Mouse (Mus musculus) embryonic facial prominence, embryonic 10.5 days (tissue): Measurements from ENCODE around the gene Csnk2a1. TPM values are rescaled to one million over a fixed set of nuclear protein-coding genes. Genes with fewer than 3 reads are reported as not detected.
A peak's percentile ranks its signal among the peaks of the same experiment; 100 is the strongest.

Source experiments
- DNase-seq: peaks from one replicate; pipeline ENCODE4 v3.0.0-alpha.2; 2017; ENCODE audit warnings: low spot score
- H3K27ac ChIP-seq: fragments of 300-500 bp; sonication (generic); replicated peaks from 2 replicates; pipeline ENCODE4 v1.5.1; 2016; ENCODE audit warnings: mild to moderate bottlenecking
- H3K27me3 ChIP-seq: fragments of 300-500 bp; sonication (generic); replicated peaks from 2 replicates; pipeline ENCODE4 v1.6.1; 2016; ENCODE audit warnings: low read depth, mild to moderate bottlenecking; ENCODE audit not compliant: poor library complexity, severe bottlenecking
- H3K36me3 ChIP-seq: fragments of 300-500 bp; sonication (generic); replicated peaks from 2 replicates; pipeline ENCODE4 v1.6.1; 2016; ENCODE audit warnings: mild to moderate bottlenecking, moderate library complexity
- H3K4me1 ChIP-seq: fragments of 300-500 bp; sonication (generic); 2 replicates; pipeline ENCODE4 v1.6.1; 2016
- H3K4me3 ChIP-seq: fragments of 300-500 bp; sonication (generic); 2 replicates; pipeline ENCODE4 v1.5.1; 2016; ENCODE audit warnings: mild to moderate bottlenecking, moderate library complexity
- H3K9me3 ChIP-seq: fragments of 300-500 bp; sonication (generic); 2 replicates; pipeline ENCODE4 v1.6.1; 2016; ENCODE audit warnings: mild to moderate bottlenecking
- WGBS: fragments of 180-500 bp; shearing (Covaris S2); methylation state at CpG from one replicate; pipeline ENCODE4 v1.1.7; 2016; 5-methylcytosine and 5-hydroxymethylcytosine counted together
- polyA plus RNA-seq: library from polyadenylated mRNA; unstranded; fragments of >200 nt; fragmentation: Nextera tagmentation; extraction: Ambion mirVana; gene quantifications from 2 replicates; pipeline ENCODE4 v1.2.1, GENCODE M21; 2016

Csnk2a1 gene
- 77.8 and 82.6 TPM in 2 replicates for polyA plus RNA-seq

DNA sequence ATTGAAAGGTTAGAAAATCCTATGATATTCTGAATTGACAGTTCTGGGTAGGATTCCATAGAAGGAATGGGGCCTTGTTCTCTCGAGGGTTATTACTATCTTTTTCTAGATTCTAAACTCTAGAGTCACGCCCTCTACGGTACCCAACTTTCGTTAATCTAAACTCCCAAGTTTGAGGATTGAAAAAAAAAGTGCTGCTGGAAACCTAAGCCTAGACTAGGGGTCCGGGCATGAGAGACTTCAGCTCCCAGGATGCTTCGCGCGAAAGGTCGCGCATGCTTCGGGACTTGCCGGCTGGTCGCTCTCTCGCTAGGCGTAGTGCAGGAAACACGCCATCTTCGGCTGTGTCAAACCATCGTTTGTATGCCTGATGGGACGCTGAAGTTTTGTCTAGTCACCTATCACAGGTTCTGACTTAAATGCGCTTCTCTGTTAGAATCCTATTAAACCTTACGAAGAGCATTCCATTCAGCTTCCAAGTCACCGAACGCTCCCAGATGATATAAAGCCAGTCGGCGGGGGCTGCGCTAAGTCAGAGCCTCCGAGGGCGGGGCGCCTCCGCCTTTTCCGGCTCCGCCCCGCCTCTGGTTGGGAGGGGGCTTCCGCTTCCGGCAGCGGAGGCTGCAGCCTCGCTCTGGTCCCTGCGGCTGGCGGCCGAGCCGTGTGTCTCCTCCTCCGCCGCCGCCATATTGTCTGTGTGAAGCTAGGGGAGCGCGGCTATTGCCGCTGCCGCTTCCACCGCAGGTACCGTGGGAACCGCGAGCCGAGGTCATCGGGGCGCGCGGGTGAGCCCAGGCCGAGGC, at the start of gene Csnk2a1:
Gene Csnk2a1 (plus strand): TSS at position 592 of the 803 bp plus-strand sequence.
- no peaks in the 10 kb centered on the region for H3K27me3 ChIP-seq
- 2% methylated on average over 58 of the region's 58 CpGs for WGBS
- H3K36me3 ChIP-seq = peaks cover 23% of the 10 kb centered on the region
- no peaks in the 10 kb centered on the region for H3K9me3 ChIP-seq
- H3K4me1 ChIP-seq = peaks cover 22% of the 10 kb centered on the region
- peak within 1 kb of the TSS; percentile 89 for H3K4me3 ChIP-seq
- DNase-seq = peak; percentile 92
- peak within 1 kb of the TSS; percentile 97 for H3K27ac ChIP-seq

DNA sequence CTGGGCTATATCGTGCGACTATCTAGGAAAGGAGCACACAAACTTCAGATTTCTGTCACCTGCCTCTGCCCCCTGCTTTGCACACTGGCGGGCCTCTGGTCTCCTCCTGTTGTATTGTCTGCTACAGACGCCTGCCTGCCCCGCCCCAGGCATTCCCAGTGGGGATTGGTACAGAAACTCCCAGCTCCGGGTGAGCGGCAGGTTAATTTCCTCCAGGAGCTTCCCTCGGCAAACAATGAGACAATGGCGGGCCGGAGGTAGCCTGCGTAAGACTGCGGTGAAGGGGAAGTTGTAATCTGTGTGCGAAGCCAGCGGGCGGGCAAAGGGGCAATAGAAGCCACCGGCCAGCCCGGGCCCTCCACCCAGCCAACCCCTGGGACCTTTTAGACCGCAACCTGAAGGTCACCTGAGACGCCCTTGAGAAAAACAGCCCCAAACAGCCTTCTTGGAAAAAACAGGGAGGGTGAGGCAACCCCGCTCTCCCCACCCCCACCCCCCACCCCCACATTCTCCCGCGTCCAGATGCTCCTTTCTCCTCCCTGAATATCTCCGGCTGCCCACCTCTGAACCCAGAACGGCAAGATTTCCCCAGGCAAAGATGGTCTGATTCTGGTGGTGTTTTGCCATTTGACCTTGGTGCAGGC, 49.4 kb upstream of the Csnk2a1 start:
- Histone ChIP-seq H3K36me3 (no peaks in the 10 kb centered on the region), H3K4me3 (peak overlapping the region; percentile 43), H3K27ac (peak overlapping the region; percentile 62), H3K9me3 (no peaks in the 10 kb centered on the region), H3K27me3 (peaks cover 28% of the 10 kb centered on the region), H3K4me1 (peaks cover 18% of the 10 kb centered on the region)
- peak; percentile 56 for DNase-seq
- 8% methylated on average over 24 of the region's 24 CpGs for WGBS

- Histone ChIP-seq H3K9me3 (no peaks in the 10 kb centered on the region), H3K4me3 (no peak overlapping the region), H3K27ac (peak overlapping the region; percentile 62; the same call in 1 of the 2 replicates), H3K4me1 (peaks cover 18% of the 10 kb centered on the region), H3K27me3 (peaks cover 28% of the 10 kb centered on the region), H3K36me3 (no peaks in the 10 kb centered on the region)
- 70% methylated on average over 6 of the region's 6 CpGs for WGBS
- DNase-seq = no peak
Observed at GRCm38 (mm10) chr2:152177806-152178170, 48.9 kb upstream of the Csnk2a1 start.

GRCm38 (mm10) chr2:152178345-152178744, 48.3 kb upstream of the Csnk2a1 start:
- Histone ChIP-seq H3K27ac (no peak overlapping the region), H3K9me3 (no peaks in the 10 kb centered on the region), H3K27me3 (peaks cover 28% of the 10 kb centered on the region), H3K36me3 (no peaks in the 10 kb centered on the region), H3K4me1 (peaks cover 18% of the 10 kb centered on the region), H3K4me3 (no peak overlapping the region)
- 85% methylated on average over 3 of the region's 3 CpGs for WGBS
- no peak for DNase-seq

GRCm38 (mm10) chr2:152179301-152179700, 47.3 kb upstream of the Csnk2a1 start:
- WGBS = 85% methylated on average over 2 of the region's 2 CpGs
- no peak overlapping the region for H3K27ac ChIP-seq
- H3K4me3 ChIP-seq = no peak overlapping the region
- no peaks in the 10 kb centered on the region for H3K9me3 ChIP-seq
- peaks cover 18% of the 10 kb centered on the region for H3K4me1 ChIP-seq
- H3K36me3 ChIP-seq = no peaks in the 10 kb centered on the region
- peaks cover 28% of the 10 kb centered on the region for H3K27me3 ChIP-seq
- DNase-seq = no peak

- no peak overlapping the region for H3K4me3 ChIP-seq
- peaks cover 28% of the 10 kb centered on the region for H3K27me3 ChIP-seq
- peaks cover 18% of the 10 kb centered on the region for H3K4me1 ChIP-seq
- DNase-seq = no peak
- 59% methylated on average over 6 of the region's 6 CpGs for WGBS
- H3K9me3 ChIP-seq = no peaks in the 10 kb centered on the region
- no peak overlapping the region for H3K27ac ChIP-seq
- no peaks in the 10 kb centered on the region for H3K36me3 ChIP-seq
Observed at GRCm38 (mm10) chr2:152180323-152180722, 46.3 kb upstream of the Csnk2a1 start.

GRCm38 (mm10) chr2:152187132-152187531, 39.5 kb upstream of the Csnk2a1 start:
- no peak overlapping the region for H3K27ac ChIP-seq
- H3K4me1 ChIP-seq = peaks cover 16% of the 10 kb centered on the region
- no peak for DNase-seq
- peaks cover 4% of the 10 kb centered on the region; the same call in 1 of the 2 replicates for H3K27me3 ChIP-seq
- no peaks in the 10 kb centered on the region for H3K36me3 ChIP-seq
- WGBS = 86% methylated on average over 5 of the region's 5 CpGs
- H3K4me3 ChIP-seq = no peak overlapping the region
- no peaks in the 10 kb centered on the region for H3K9me3 ChIP-seq

- Histone ChIP-seq H3K27me3 (peaks cover 6% of the 10 kb centered on the region; the same call in 1 of the 2 replicates), H3K9me3 (no peaks in the 10 kb centered on the region), H3K36me3 (no peaks in the 10 kb centered on the region), H3K27ac (no peak overlapping the region), H3K4me1 (peaks cover 16% of the 10 kb centered on the region), H3K4me3 (no peak overlapping the region)
- 50% methylated on average over 7 of the region's 7 CpGs for WGBS
- DNase-seq = no peak
Observed at GRCm38 (mm10) chr2:152189213-152189612, 37.4 kb upstream of the Csnk2a1 start.

GRCm38 (mm10) chr2:152189640-152190039, 37.0 kb upstream of the Csnk2a1 start:
- DNase-seq = no peak
- no peak overlapping the region for H3K4me3 ChIP-seq
- WGBS = 35% methylated on average over 9 of the region's 9 CpGs
- peaks cover 16% of the 10 kb centered on the region for H3K4me1 ChIP-seq
- H3K27ac ChIP-seq = no peak overlapping the region
- H3K36me3 ChIP-seq = no peaks in the 10 kb centered on the region
- no peaks in the 10 kb centered on the region for H3K9me3 ChIP-seq
- peaks cover 9% of the 10 kb centered on the region; the same call in 1 of the 2 replicates for H3K27me3 ChIP-seq

- Histone ChIP-seq H3K36me3 (no peaks in the 10 kb centered on the region), H3K4me1 (peaks cover 16% of the 10 kb centered on the region), H3K27me3 (peaks cover 9% of the 10 kb centered on the region; the same call in 1 of the 2 replicates), H3K27ac (no peak overlapping the region), H3K9me3 (no peaks in the 10 kb centered on the region), H3K4me3 (no peak overlapping the region)
- WGBS = 65% methylated on average over 7 of the region's 7 CpGs
- DNase-seq = no peak
Observed at GRCm38 (mm10) chr2:152190161-152190560, 36.5 kb upstream of the Csnk2a1 start.

DNA sequence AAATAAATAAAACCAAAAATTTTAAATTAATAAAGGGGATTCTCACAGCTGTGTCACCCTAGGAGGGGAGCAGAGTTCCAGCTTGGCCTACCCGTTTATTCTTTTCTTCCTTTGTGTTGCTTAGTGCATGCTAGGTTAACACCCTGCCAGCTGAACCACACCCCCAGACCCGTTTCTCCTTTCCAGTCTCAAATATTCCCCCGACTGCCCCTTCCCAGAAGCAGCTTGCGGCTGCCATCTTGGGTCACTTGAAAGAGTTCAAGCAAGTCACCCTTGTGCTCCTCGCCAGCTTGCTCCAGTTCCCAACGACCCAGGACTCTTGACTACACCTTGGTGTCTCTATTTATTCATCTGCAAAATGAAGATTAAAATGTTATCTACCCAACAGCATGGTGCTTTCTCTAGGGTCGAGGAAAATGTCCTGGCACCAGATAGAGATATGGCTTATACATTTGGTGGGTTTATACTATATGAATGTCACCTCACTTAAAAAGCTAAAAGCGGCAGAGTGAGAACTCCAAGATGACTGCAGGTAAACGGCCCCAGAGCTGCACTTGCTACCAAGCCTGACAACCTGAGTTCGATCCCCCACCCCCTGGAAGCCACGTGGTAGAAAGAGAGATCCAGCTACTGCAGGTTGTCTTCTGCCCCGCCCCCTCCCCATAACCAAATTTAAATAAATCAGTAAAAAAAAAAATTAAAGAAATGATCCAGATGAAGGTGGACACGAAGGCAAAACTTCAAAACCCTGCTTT, 33.9 kb upstream of the Csnk2a1 start:
- Histone ChIP-seq H3K27ac (no peak overlapping the region), H3K4me3 (no peak overlapping the region), H3K4me1 (peaks cover 20% of the 10 kb centered on the region), H3K9me3 (no peaks in the 10 kb centered on the region), H3K36me3 (no peaks in the 10 kb centered on the region), H3K27me3 (peaks cover 9% of the 10 kb centered on the region; the same call in 1 of the 2 replicates)
- no peak for DNase-seq
- 78% methylated on average over 13 of the region's 13 CpGs for WGBS

- 76% methylated on average over 7 of the region's 7 CpGs for WGBS
- no peaks in the 10 kb centered on the region for H3K36me3 ChIP-seq
- H3K4me3 ChIP-seq = no peak overlapping the region
- no peak overlapping the region for H3K27ac ChIP-seq
- DNase-seq = no peak
- H3K27me3 ChIP-seq = peaks cover 9% of the 10 kb centered on the region; the same call in 1 of the 2 replicates
- peaks cover 20% of the 10 kb centered on the region for H3K4me1 ChIP-seq
- no peaks in the 10 kb centered on the region for H3K9me3 ChIP-seq
Observed at GRCm38 (mm10) chr2:152193346-152193710, 33.3 kb upstream of the Csnk2a1 start.
